Comparison of ENCODE assay signal across 11 mouse cellular contexts in genomic region chr16:26782331-26782730, GRCm38 (mm10).
A peak's percentile ranks its signal among the peaks of the same experiment; 100 is the strongest.
DNase-seq lines count a peak whose midpoint lies in the region; ATAC-seq and TF ChIP-seq lines count a peak whose summit lies in the region.
"Had no signal": no experiment of that assay in that cellular context is flagged by ENCODE, and none has a peak within 500 bp of the region (broad histone marks: within the 10 kb centered on the region; RNA-seq: fewer than 3 reads in every experiment).

No protein-coding gene starts in this region.

- no peak for ATAC-seq in embryonic facial prominence, embryonic 11.5 days (replicated peaks; ENCODE audit: insufficient number of reproducible peaks, low FRiP score, low TSS enrichment, low read depth)
- ATAC-seq in embryonic facial prominence, embryonic 14.5 days (ENCODE audit: low read depth), result no peak

- H3K9ac ChIP-seq in embryonic facial prominence, embryonic 11.5 days (replicated peaks; ENCODE audit: low read length), result no peak overlapping the region
- no peak overlapping the region for H3K9ac ChIP-seq in embryonic facial prominence, embryonic 14.5 days (ENCODE audit: low read depth, low read length)
- H3K9ac ChIP-seq: embryonic facial prominence, embryonic 15.5 days; liver, embryonic 13.5 days had no signal

- H3K27me3 ChIP-seq in embryonic facial prominence, embryonic 11.5 days (ENCODE audit: control insufficient read depth, insufficient read depth, low read length), result no peaks in the 10 kb centered on the region
- no peaks in the 10 kb centered on the region for H3K27me3 ChIP-seq in embryonic facial prominence, embryonic 10.5 days (replicated peaks; ENCODE audit: low read depth, poor library complexity, severe bottlenecking)
- H3K27me3 ChIP-seq in embryonic facial prominence, embryonic 14.5 days (replicated peaks; ENCODE audit: control insufficient read depth, insufficient read depth, low read length), result no peaks in the 10 kb centered on the region
- H3K27me3 ChIP-seq: embryonic facial prominence, embryonic 15.5 days; liver, embryonic 13.5 days had no signal

- H3K36me3 ChIP-seq in embryonic facial prominence, embryonic 11.5 days (replicated peaks; ENCODE audit: control insufficient read depth, insufficient read depth, low read depth, low read length), result no peaks in the 10 kb centered on the region
- H3K36me3 ChIP-seq in embryonic facial prominence, embryonic 10.5 days (replicated peaks), result no peaks in the 10 kb centered on the region
- H3K36me3 ChIP-seq in embryonic facial prominence, embryonic 14.5 days (ENCODE audit: control insufficient read depth, insufficient read depth, low read length), result no peaks in the 10 kb centered on the region
- H3K36me3 ChIP-seq: embryonic facial prominence, embryonic 15.5 days; liver, embryonic 13.5 days had no signal

- 67% methylated on average over 2 of the region's 2 CpGs for WGBS in embryonic facial prominence, embryonic 11.5 days
- 64% methylated on average over 2 of the region's 2 CpGs for WGBS in embryonic facial prominence, embryonic 10.5 days
- 63% methylated on average over 2 of the region's 2 CpGs for WGBS in embryonic facial prominence, embryonic 14.5 days

- H3K27ac ChIP-seq in embryonic facial prominence, embryonic 11.5 days (replicated peaks; ENCODE audit: low read depth, low read length), result no peak overlapping the region
- no peak overlapping the region for H3K27ac ChIP-seq in embryonic facial prominence, embryonic 10.5 days (replicated peaks)
- peak overlapping the region; percentile 21 for H3K27ac ChIP-seq in layer of hippocampus, adult 2 months
- no peak overlapping the region for H3K27ac ChIP-seq in embryonic facial prominence, embryonic 14.5 days (replicated peaks; ENCODE audit: low read depth, low read length)
- H3K27ac ChIP-seq: embryonic facial prominence, embryonic 15.5 days; liver, embryonic 13.5 days had no signal

- peak; percentile 81 for TF ChIP-seq CTCF in layer of hippocampus, adult 2 months (conservative IDR thresholded peaks at IDR 0.05)

- H3K4me2 ChIP-seq in embryonic facial prominence, embryonic 11.5 days (ENCODE audit: low read depth, low read length), result no peak overlapping the region
- H3K4me2 ChIP-seq in embryonic facial prominence, embryonic 14.5 days (ENCODE audit: low read depth, low read length), result no peak overlapping the region
- H3K4me2 ChIP-seq: embryonic facial prominence, embryonic 15.5 days; liver, embryonic 13.5 days had no signal

- peak; percentile 44 for DNase-seq in embryonic facial prominence, embryonic 11.5 days (ENCODE audit: low spot score)
- no peak for DNase-seq in embryonic facial prominence, embryonic 10.5 days (ENCODE audit: low spot score)
- DNase-seq in layer of hippocampus, adult 2 months (ENCODE audit: low spot score in 2 of 2), result peak; percentile 16 to 18
- no peak for DNase-seq in layer of hippocampus, postnatal 36 days
- peak; percentile 8 for DNase-seq in ES-CJ7 (ENCODE audit: low read depth, low spot score)
- DNase-seq in embryonic facial prominence, embryonic 14.5 days (ENCODE audit: low spot score), result peak; percentile 29
- DNase-seq in spleen, postnatal 10 days (ENCODE audit: low spot score in 2 of 2), result no peak
- DNase-seq in heart, postnatal 36 days, result no peak
- DNase-seq: heart, adult 11 months; liver, embryonic 13.5 days had no signal

- intact Hi-C loops in heart, postnatal 36 days (cut with DNase I), result no loop called here

- no peak overlapping the region for H3K4me3 ChIP-seq in embryonic facial prominence, embryonic 11.5 days (ENCODE audit: low read depth, low read length)
- no peak overlapping the region for H3K4me3 ChIP-seq in embryonic facial prominence, embryonic 10.5 days
- no peak overlapping the region for H3K4me3 ChIP-seq in layer of hippocampus, adult 2 months
- no peak overlapping the region for H3K4me3 ChIP-seq in embryonic facial prominence, embryonic 14.5 days (ENCODE audit: low read depth, low read length)
- H3K4me3 ChIP-seq: embryonic facial prominence, embryonic 15.5 days; liver, embryonic 13.5 days had no signal

- no peaks in the 10 kb centered on the region for H3K9me3 ChIP-seq in embryonic facial prominence, embryonic 11.5 days (replicated peaks; ENCODE audit: control insufficient read depth, low read length)
- no peaks in the 10 kb centered on the region for H3K9me3 ChIP-seq in embryonic facial prominence, embryonic 10.5 days
- no peaks in the 10 kb centered on the region for H3K9me3 ChIP-seq in embryonic facial prominence, embryonic 14.5 days (ENCODE audit: control insufficient read depth, low read length)
- H3K9me3 ChIP-seq: embryonic facial prominence, embryonic 15.5 days; liver, embryonic 13.5 days had no signal

- H3K4me1 ChIP-seq in embryonic facial prominence, embryonic 11.5 days (ENCODE audit: control insufficient read depth, insufficient read depth, low read length), result no peaks in the 10 kb centered on the region
- no peaks in the 10 kb centered on the region for H3K4me1 ChIP-seq in embryonic facial prominence, embryonic 10.5 days
- no peaks in the 10 kb centered on the region for H3K4me1 ChIP-seq in embryonic facial prominence, embryonic 14.5 days (ENCODE audit: control insufficient read depth, insufficient read depth, low read length)
- H3K4me1 ChIP-seq: embryonic facial prominence, embryonic 15.5 days; liver, embryonic 13.5 days had no signal

Comparison
In these comparisons a context has a peak if more than half of its experiments do, and no peak if none do; other contexts are left out.
1. DNase-seq: peak in embryonic facial prominence, embryonic 11.5 days (single experiment), layer of hippocampus, adult 2 months (2 of 2), ES-CJ7 (single experiment) and embryonic facial prominence, embryonic 14.5 days (single experiment); none in embryonic facial prominence, embryonic 10.5 days (single experiment), layer of hippocampus, postnatal 36 days (0 of 2), spleen, postnatal 10 days (0 of 2) and heart, postnatal 36 days (0 of 2).